ENCODE assay signal across 10 mouse cellular contexts in the genomic region with DNA sequence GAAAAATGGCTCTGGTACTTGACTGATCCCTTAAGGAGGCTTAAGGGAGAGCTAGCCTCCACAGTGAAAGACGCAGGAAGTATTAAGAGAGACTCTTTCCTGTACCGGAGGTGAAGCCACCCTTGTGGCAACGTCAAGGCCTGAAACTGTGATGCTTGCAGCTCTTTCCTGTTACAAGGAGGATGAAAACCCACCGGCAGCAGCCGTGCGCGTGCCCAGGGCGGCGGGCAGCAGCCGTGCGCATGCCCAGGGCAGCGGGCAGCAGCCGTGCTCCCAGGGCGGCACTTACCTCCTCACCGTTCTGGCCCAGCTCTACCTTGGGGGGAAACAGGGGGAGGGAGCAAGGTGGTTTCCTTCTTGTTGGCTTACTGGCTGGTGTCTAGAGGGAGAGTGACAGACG. TPM values are rescaled to one million over a fixed set of nuclear protein-coding genes. Genes with fewer than 3 reads are reported as not detected.
DNase-seq lines count a peak whose midpoint lies in the region; ATAC-seq and TF ChIP-seq lines count a peak whose summit lies in the region.
"Had no signal": no experiment of that assay in that cellular context is flagged by ENCODE, and none has a peak within 500 bp of the region (broad histone marks: within the 10 kb centered on the region; RNA-seq: fewer than 3 reads in every experiment).

No protein-coding gene starts in this region.

- no peak for ATAC-seq in heart, embryonic 15.5 days (replicated peaks; ENCODE audit: insufficient number of reproducible peaks, insufficient read depth, low FRiP score, low read depth)
- no peak for ATAC-seq in limb, embryonic 11.5 days (ENCODE audit: insufficient number of reproducible peaks, low FRiP score, low TSS enrichment, low read depth)
- ATAC-seq: Patski had no signal

- H3K27me3 ChIP-seq in heart, embryonic 15.5 days = no peaks in the 10 kb centered on the region
- no peaks in the 10 kb centered on the region for H3K27me3 ChIP-seq in limb, embryonic 11.5 days (ENCODE audit: control insufficient read depth, insufficient read depth, low read length)

- H3K9ac ChIP-seq in heart, embryonic 15.5 days = peak overlapping the region; percentile 6
- H3K9ac ChIP-seq in ES-E14 (ENCODE audit: insufficient read depth, low read depth, low read length, poor library complexity, severe bottlenecking) = peak overlapping the region; percentile 35; the same call in 1 of the 2 replicates
- H3K9ac ChIP-seq in limb, embryonic 11.5 days (ENCODE audit: low read length) = 0 out of 2 replicates have a peak overlapping the region, but pooled peaks have one; percentile 12

- H3K9me3 ChIP-seq in heart, embryonic 15.5 days (replicated peaks) = no peaks in the 10 kb centered on the region
- H3K9me3 ChIP-seq in ES-E14 (ENCODE audit: control insufficient read depth, insufficient read depth, low read depth, low read length) = no peaks in the 10 kb centered on the region
- no peaks in the 10 kb centered on the region for H3K9me3 ChIP-seq in limb, embryonic 11.5 days (ENCODE audit: control insufficient read depth, low read length)

- in situ Hi-C loops in ES-E14 (cut with MboI; ENCODE audit: low sequenced_read_pairs in 2 of 2, unreplicated experiment in 2 of 2) = loop anchor here in 1 of 2 experiments (10.0 kb wide), 1 partner anchor 72 kb away; no protein-coding TSS in a partner anchor

- peaks cover 61% of the 10 kb centered on the region for H3K4me1 ChIP-seq in heart, embryonic 15.5 days (replicated peaks)
- H3K4me1 ChIP-seq in ES-E14 (ENCODE audit: control insufficient read depth in 2 of 2, insufficient read depth in 2 of 2, low read length in 2 of 2, poor library complexity in 1 of 2) = peaks cover 0 to 7% of the 10 kb centered on the region in 2 experiments; a peak in 1 of 4 replicates
- peaks cover 5% of the 10 kb centered on the region; the same call in 1 of the 2 replicates for H3K4me1 ChIP-seq in limb, embryonic 11.5 days (ENCODE audit: control insufficient read depth, insufficient read depth, low read length)

- intact Hi-C loops in heart, postnatal 10 days (cut with DNase I) = loop anchor here (2.0 to 10.0 kb wide), 4 partner anchors 16 to 492 kb away; a partner anchor contains a TSS

- H3K4me3 ChIP-seq in heart, embryonic 15.5 days = no peak overlapping the region
- H3K4me3 ChIP-seq in ES-E14 (ENCODE audit: insufficient read depth in 1 of 2, low read depth in 1 of 2, low read length in 2 of 2, poor library complexity in 1 of 2, severe bottlenecking in 1 of 2) = peak overlapping the region in 1 of 2 experiments; percentile 52; a peak in 2 of 4 replicates
- no peak overlapping the region for H3K4me3 ChIP-seq in limb, embryonic 11.5 days (ENCODE audit: low read depth, low read length)
- H3K4me3 ChIP-seq: layer of hippocampus, adult 2 months had no signal

- 69% methylated on average over 16 of the region's 16 CpGs for WGBS in heart, embryonic 15.5 days
- 77% methylated on average over 16 of the region's 16 CpGs for WGBS in limb, embryonic 11.5 days

- 0 out of 2 replicates have a peak overlapping the region, but pooled peaks have one; percentile 6 for H3K4me2 ChIP-seq in heart, embryonic 15.5 days
- no peak overlapping the region for H3K4me2 ChIP-seq in limb, embryonic 11.5 days (ENCODE audit: low read depth, severe bottlenecking)

- peak overlapping the region; percentile 94 for H3K27ac ChIP-seq in heart, embryonic 15.5 days
- no peak overlapping the region for H3K27ac ChIP-seq in ES-E14 (ENCODE audit: insufficient read depth, low read depth, low read length, poor library complexity, severe bottlenecking)
- H3K27ac ChIP-seq in limb, embryonic 11.5 days (replicated peaks; ENCODE audit: low read depth, low read length) = no peak overlapping the region; the same call in 1 of the 2 replicates
- H3K27ac ChIP-seq: layer of hippocampus, adult 2 months had no signal

- no peak for DNase-seq in heart, postnatal 10 days
- DNase-seq in A20 (ENCODE audit: low read depth, low spot score) (peak; percentile 85), ES-E14 (ENCODE audit: low read depth, low spot score) (no peak)
- no peak for DNase-seq in limb, embryonic 11.5 days (ENCODE audit: low spot score)
- DNase-seq in adrenal gland, adult 18-20 months (ENCODE audit: low spot score in 2 of 2) = no peak
- no peak for DNase-seq in layer of hippocampus, postnatal 14 days (ENCODE audit: low spot score in 2 of 2)
- DNase-seq: lung, adult 2 months had no signal

- H3K36me3 ChIP-seq in heart, embryonic 15.5 days = peaks cover 39% of the 10 kb centered on the region; the same call in 1 of the 2 replicates
- H3K36me3 ChIP-seq in ES-E14 (ENCODE audit: control insufficient read depth, insufficient read depth, low read length, poor library complexity, severe bottlenecking) = no peaks in the 10 kb centered on the region
- H3K36me3 ChIP-seq in limb, embryonic 11.5 days (ENCODE audit: control insufficient read depth, insufficient read depth, low read length) = no peaks in the 10 kb centered on the region

TF ChIP-seq in ES-E14, 5 proteins besides CTCF, POLR2A, EP300 and RAD21:
- no peak for TF ChIP-seq MAFK (IDR thresholded peaks at IDR 0.05; ENCODE audit: insufficient read depth, low read depth, low read length)
- TF ChIP-seq ZNF384 (IDR thresholded peaks at IDR 0.05; ENCODE audit: low read depth, low read length) = no peak
- no peak for TF ChIP-seq CHD2 (IDR thresholded peaks at IDR 0.05; ENCODE audit: low read depth, low read length)
- no peak for TF ChIP-seq HCFC1 (IDR thresholded peaks at IDR 0.05; ENCODE audit: borderline replicate concordance, insufficient read depth, low read length)
- TF ChIP-seq ZC3H11A (IDR thresholded peaks at IDR 0.05; ENCODE audit: borderline replicate concordance, low read depth, low read length) = no peak

RNA-seq across cellular contexts. Expression of a gene that starts 28.9 kb away (rescaled TPM):
- 89.9 and 105 TPM in 2 replicates for polyA plus RNA-seq in heart, embryonic 15.5 days (2015; fragmentation: Nextera tagmentation; extraction: Ambion mirVana)
- total RNA-seq in heart, postnatal 10 days (2021) = 10 to 100 TPM; 49.4 to 57.7 TPM
- 52.0 and 60.1 TPM in 2 replicates for total RNA-seq in ES-E14 (2012; rRNA removed)
- polyA plus RNA-seq in limb, embryonic 11.5 days (2014; fragmentation: Nextera tagmentation; extraction: Ambion mirVana) = 161 and 167 TPM in 2 replicates
- 10 to 100 TPM; 11.0 to 12.7 TPM for total RNA-seq in adrenal gland, adult 18-20 months (2021)
- 10 to 100 TPM; 73.9 to 80.1 TPM for total RNA-seq in layer of hippocampus, postnatal 14 days (2021)

RNA-seq across cellular contexts. Expression of a gene that starts 46.3 kb away (rescaled TPM):
- 90.4 and 98.4 TPM in 2 replicates for polyA plus RNA-seq in heart, embryonic 15.5 days (2015; fragmentation: Nextera tagmentation; extraction: Ambion mirVana)
- total RNA-seq in heart, postnatal 10 days (2021) = 100 to 1,000 TPM; 112 to 114 TPM
- 1.5 and 5.4 TPM in 2 replicates for total RNA-seq in ES-E14 (2012; rRNA removed)
- polyA plus RNA-seq in limb, embryonic 11.5 days (2014; fragmentation: Nextera tagmentation; extraction: Ambion mirVana) = 6.1 and 8.9 TPM in 2 replicates
- 10 to 100 TPM; 13.5 to 15.2 TPM for total RNA-seq in adrenal gland, adult 18-20 months (2021)
- 1 to 10 TPM; 6.3 to 8.7 TPM for total RNA-seq in layer of hippocampus, postnatal 14 days (2021)

Comparison
In these comparisons a context has a peak if more than half of its experiments do, and no peak if none do; other contexts are left out.
1. RNA of a gene that starts 46.3 kb away (total RNA-seq): 112 to 114 TPM in heart, postnatal 10 days; 13.5 to 15.2 TPM in adrenal gland, adult 18-20 months, 6.3 to 8.7 TPM in layer of hippocampus, postnatal 14 days and 1.5 to 5.4 TPM in ES-E14; every median in the first group is over 4 times any median in the second.
2. Peak in every context shown above with its lines, with median percentiles within 50 percentile points of each other: H3K9ac ChIP-seq.